Mouse (Mus musculus) liver, adult 2 months (tissue): ENCODE results near the gene Nkx2-5. TPM values are rescaled to one million over a fixed set of nuclear protein-coding genes. Genes with fewer than 3 reads are reported as not detected.

Source experiments
- DNase-seq: peaks from one replicate; pipeline ENCODE4 v3.0.0-alpha.2; 2011; ENCODE audit warnings: low read depth, low spot score; ENCODE audit errors: extremely low read depth
- H3K27ac ChIP-seq: fragments of 200-500 bp; replicated peaks from 2 replicates; pipeline ENCODE4 v1.5.1; 2012; ENCODE audit warnings: low read depth, mild to moderate bottlenecking, control low read depth, inconsistent platforms, low read length; ENCODE audit not compliant: insufficient read depth
- H3K27me3 ChIP-seq: fragments of 200-500 bp; 2 replicates; pipeline ENCODE4 v1.6.1; 2012; ENCODE audit warnings: mild to moderate bottlenecking, moderate library complexity, low read length, inconsistent platforms; ENCODE audit not compliant: control insufficient read depth, insufficient read depth
- H3K36me3 ChIP-seq: fragments of 200-500 bp; 2 replicates; pipeline ENCODE4 v1.6.1; 2012; ENCODE audit warnings: low read length, inconsistent platforms; ENCODE audit not compliant: control insufficient read depth, insufficient read depth
- H3K4me1 ChIP-seq: fragments of 200-500 bp; 2 replicates; pipeline ENCODE4 v1.6.1; 2011; ENCODE audit warnings: low read length; ENCODE audit not compliant: control insufficient read depth, insufficient read depth
- H3K4me3 ChIP-seq: fragments of 200-500 bp; 2 replicates; pipeline ENCODE4 v1.5.1; 2011; ENCODE audit warnings: low read depth, mild to moderate bottlenecking, control low read depth, low read length, moderate library complexity; ENCODE audit not compliant: insufficient read depth
- H3K79me2 ChIP-seq: fragments of 200-500 bp; 2 replicates; pipeline ENCODE4 v1.6.1; 2012; ENCODE audit warnings: inconsistent platforms, mild to moderate bottlenecking, low read length, moderate library complexity; ENCODE audit not compliant: control insufficient read depth, insufficient read depth
- H3K9ac ChIP-seq: fragments of 200-500 bp; 2 replicates; pipeline ENCODE4 v1.6.1; 2012; ENCODE audit warnings: low read depth, mild to moderate bottlenecking, control low read depth, inconsistent platforms, low read length
- CTCF ChIP-seq: fragments of 200-500 bp; IDR thresholded peaks from 2 replicates; pipeline ENCODE4 v1.5.1; 2011; ENCODE audit warnings: low read depth, low read length, control low read depth
- POLR2A ChIP-seq: fragments of 200-500 bp; IDR thresholded peaks from 2 replicates; pipeline ENCODE4 v1.6.1; 2011; ENCODE audit warnings: low read length, control low read depth; ENCODE audit not compliant: insufficient read depth; ENCODE audit errors: extremely low read depth
- WGBS: fragments of 180-500 bp; shearing (Covaris S2); methylation state at CpG from one replicate; pipeline ENCODE4 v1.1.7; 2018; 5-methylcytosine and 5-hydroxymethylcytosine counted together
- polyA plus RNA-seq: library from polyadenylated mRNA; depleted of rRNA; stranded (reverse); fragments of >200 nt; gene quantifications from 2 replicates; pipeline ENCODE4 v1.2.3, GENCODE M21; 2012
- total RNA-seq: library from RNA; depleted of rRNA; stranded (reverse); fragments of >200 nt; gene quantifications from 2 replicates; pipeline ENCODE4 v1.2.3, GENCODE M21; 2014

The Nkx2-5 gene
- total and polyA plus RNA-seq, 2 experiments: not detected

- Histone ChIP-seq H3K9ac (no peak overlapping the region), H3K4me1 (no peaks in the 10 kb centered on the region), H3K4me3 (no peak overlapping the region), H3K27ac (no peak overlapping the region), H3K36me3 (no peaks in the 10 kb centered on the region), H3K27me3 (no peaks in the 10 kb centered on the region), H3K79me2 (no peaks in the 10 kb centered on the region; the same call in 1 of the 2 replicates)
- TF ChIP-seq POLR2A (no peak), CTCF (no peak)
- DNase-seq: no peak
- WGBS: 84% methylated on average over 8 of the region's 8 CpGs
Measured at GRCm38 (mm10) chr17:26873502-26873901, 28.7 kb upstream of the Nkx2-5 start.

GRCm38 (mm10) chr17:26872870-26873269 lies 28.1 kb upstream of the Nkx2-5 start:
- Histone ChIP-seq H3K27me3 (no peaks in the 10 kb centered on the region), H3K9ac (no peak overlapping the region), H3K4me1 (no peaks in the 10 kb centered on the region), H3K79me2 (no peaks in the 10 kb centered on the region; the same call in 1 of the 2 replicates), H3K27ac (no peak overlapping the region), H3K36me3 (no peaks in the 10 kb centered on the region), H3K4me3 (no peak overlapping the region)
- 72% methylated on average over 3 of the region's 3 CpGs for WGBS
- TF ChIP-seq POLR2A: no peak
- no peak for TF ChIP-seq CTCF
- no peak for DNase-seq

GRCm38 (mm10) chr17:26868756-26869155 lies 23.9 kb upstream of the Nkx2-5 start:
- 20% methylated on average over 5 of the region's 5 CpGs for WGBS
- H3K36me3 ChIP-seq: no peaks in the 10 kb centered on the region
- H3K4me1 ChIP-seq: no peaks in the 10 kb centered on the region
- TF ChIP-seq CTCF: no peak
- no peak for TF ChIP-seq POLR2A
- no peaks in the 10 kb centered on the region for H3K27me3 ChIP-seq
- no peak overlapping the region for H3K9ac ChIP-seq
- peak; percentile 51 for DNase-seq
- H3K4me3 ChIP-seq: no peak overlapping the region
- no peak overlapping the region for H3K27ac ChIP-seq
- H3K79me2 ChIP-seq: no peaks in the 10 kb centered on the region

GRCm38 (mm10) chr17:26865156-26865555 lies 20.3 kb upstream of the Nkx2-5 start:
- Histone ChIP-seq H3K36me3 (no peaks in the 10 kb centered on the region), H3K4me1 (no peaks in the 10 kb centered on the region), H3K27me3 (peaks cover 6% of the 10 kb centered on the region; the same call in 1 of the 2 replicates), H3K9ac (no peak overlapping the region), H3K27ac (no peak overlapping the region), H3K79me2 (no peaks in the 10 kb centered on the region), H3K4me3 (no peak overlapping the region)
- 69% methylated on average over 6 of the region's 6 CpGs for WGBS
- DNase-seq: no peak
- TF ChIP-seq CTCF (no peak), POLR2A (no peak)

GRCm38 (mm10) chr17:26864343-26864742 lies 19.5 kb upstream of the Nkx2-5 start:
- Histone ChIP-seq H3K9ac (no peak overlapping the region), H3K79me2 (no peaks in the 10 kb centered on the region), H3K27ac (no peak overlapping the region), H3K4me3 (no peak overlapping the region), H3K36me3 (no peaks in the 10 kb centered on the region), H3K4me1 (no peaks in the 10 kb centered on the region), H3K27me3 (peaks cover 6% of the 10 kb centered on the region; the same call in 1 of the 2 replicates)
- no peak for TF ChIP-seq POLR2A
- no peak for TF ChIP-seq CTCF
- WGBS: 24% methylated on average over 5 of the region's 5 CpGs
- no peak for DNase-seq

GRCm38 (mm10) chr17:26861793-26862192 lies 17.0 kb upstream of the Nkx2-5 start:
- no peak overlapping the region for H3K9ac ChIP-seq
- H3K79me2 ChIP-seq: no peaks in the 10 kb centered on the region
- 72% methylated on average over 4 of the region's 4 CpGs for WGBS
- no peak overlapping the region for H3K4me3 ChIP-seq
- no peaks in the 10 kb centered on the region for H3K4me1 ChIP-seq
- peaks cover 12% of the 10 kb centered on the region for H3K27me3 ChIP-seq
- H3K27ac ChIP-seq: no peak overlapping the region
- DNase-seq: no peak
- H3K36me3 ChIP-seq: no peaks in the 10 kb centered on the region
- TF ChIP-seq POLR2A (no peak), CTCF (no peak)
